Mouse (Mus musculus): ENCODE measurements around the gene Chst4. TPM values are rescaled to one million over a fixed set of nuclear protein-coding genes. Genes with fewer than 3 reads are reported as not detected.

Chst4 gene
- total and polyA plus RNA-seq, 3 experiments: not detected

GRCm38 (mm10) chr8:110074496-110074895 is 35.0 kb upstream of the Chst4 start:
- Histone ChIP-seq H3K9ac (ENCODE audit: insufficient read depth, low read depth) (no peak overlapping the region), H3K36me3 (replicated peaks in 1 of 2; ENCODE audit: control insufficient read depth in 1 of 2, insufficient read depth in 1 of 2, low read length in 1 of 2) (no peaks in the 10 kb centered on the region), H3K27me3 (replicated peaks) (no peaks in the 10 kb centered on the region), H3K4me2 (ENCODE audit: insufficient read depth, low read depth, poor library complexity, severe bottlenecking) (peak overlapping the region; percentile 69), H3K9me3 (replicated peaks; ENCODE audit: low read length) (no peaks in the 10 kb centered on the region), H3K27ac (ENCODE audit: insufficient read depth, low read depth) (no peak overlapping the region), H3K4me3 (replicated peaks in 1 of 3; ENCODE audit: low read depth in 2 of 3, low read length in 2 of 3, poor library complexity in 1 of 3) (no peak overlapping the region), H3K79me2 (replicated peaks; ENCODE audit: control insufficient read depth, extremely low read depth, insufficient read depth, poor library complexity, severe bottlenecking) (no peaks in the 10 kb centered on the region), H3K4me1 (ENCODE audit: control insufficient read depth in 1 of 2, insufficient read depth in 2 of 2) (peaks cover 8 to 15% of the 10 kb centered on the region in 2 experiments)
- in situ Hi-C loops (cut with MboI; ENCODE audit: low pct_ligation_motif_present, low pct_unique_long_range_greater_than_20kb, low sequenced_read_pairs): loop anchor here (5.0 kb wide), 1 partner anchor 107 kb away; no protein-coding TSS in a partner anchor
- TF ChIP-seq ZKSCAN1 (IDR thresholded peaks at IDR 0.05; ENCODE audit: borderline replicate concordance, low read depth, low read length) (no peak), MYC (IDR thresholded peaks at IDR 0.05; ENCODE audit: low read depth, low read length) (0 out of 2 replicates have a peak, but pooled peaks have one; percentile 16), JUN (IDR thresholded peaks at IDR 0.05; ENCODE audit: insufficient read depth, low read depth, low read length) (peak; percentile 58; the same call in 1 of the 2 replicates), TCF12 (IDR thresholded peaks at IDR 0.05; ENCODE audit: low read depth, low read length) (no peak; the same call in 1 of the 2 replicates), EP300 (IDR thresholded peaks at IDR 0.05; ENCODE audit: low read length) (no peak), MAX (IDR thresholded peaks at IDR 0.05; ENCODE audit: low read length) (0 out of 2 replicates have a peak, but pooled peaks have one; percentile 26), CHD2 (IDR thresholded peaks at IDR 0.05; ENCODE audit: low read length) (no peak), BHLHE40 (IDR thresholded peaks at IDR 0.05; ENCODE audit: low read depth, low read length) (peak; percentile 10; the same call in 1 of the 2 replicates), MXI1 (IDR thresholded peaks at IDR 0.05; ENCODE audit: low read depth, low read length) (no peak), SMC3 (IDR thresholded peaks at IDR 0.05; ENCODE audit: low read depth, low read length) (no peak), CTCF (conservative IDR thresholded peaks at IDR 0.05 in 1 of 2, IDR thresholded peaks at IDR 0.05 in 1 of 2; ENCODE audit: low read depth in 2 of 2, low read length in 2 of 2) (no peak), MEF2A (IDR thresholded peaks at IDR 0.05; ENCODE audit: borderline replicate concordance, low read depth, low read length) (peak; percentile 86), ELF1 (IDR thresholded peaks at IDR 0.05; ENCODE audit: low read depth, low read length) (no peak)
- peak; percentile 40 for DNase-seq (ENCODE audit: extremely low read depth)
- dilution Hi-C loops (cut with MboI; ENCODE audit: extremely low pct_ligation_motif_present, extremely low pct_unique_long_range_greater_than_20kb, low sequenced_read_pairs): no loop called here

- TF ChIP-seq MYC (IDR thresholded peaks at IDR 0.05; ENCODE audit: low read depth, low read length): peak; percentile 74; the same call in 1 of the 2 replicates
- TF ChIP-seq IRF4 (IDR thresholded peaks at IDR 0.05; ENCODE audit: low read depth, low read length): 0 out of 2 replicates have a peak, but pooled peaks have one; percentile 44
- peak; percentile 41; the same call in 1 of the 2 replicates for TF ChIP-seq ZC3H11A (IDR thresholded peaks at IDR 0.05; ENCODE audit: low read depth, low read length)
- 0 out of 2 replicates have a peak, but pooled peaks have one; percentile 21 for TF ChIP-seq MEF2A (IDR thresholded peaks at IDR 0.05; ENCODE audit: borderline replicate concordance, low read depth, low read length)
- TF ChIP-seq SMC3 (IDR thresholded peaks at IDR 0.05; ENCODE audit: low read depth, low read length): peak; percentile 90
- peak; percentile 87 to 97 for TF ChIP-seq CTCF (conservative IDR thresholded peaks at IDR 0.05 in 1 of 2, IDR thresholded peaks at IDR 0.05 in 1 of 2; ENCODE audit: low read depth in 2 of 2, low read length in 2 of 2)
- no peak for TF ChIP-seq KAT2A (IDR thresholded peaks at IDR 0.05; ENCODE audit: insufficient replicate concordance, low read length)
- TF ChIP-seq RAD21 (IDR thresholded peaks at IDR 0.05; ENCODE audit: low read depth, low read length): peak; percentile 93
- TF ChIP-seq MAFK (IDR thresholded peaks at IDR 0.05; ENCODE audit: insufficient replicate concordance, low read length): no peak
- no peak for TF ChIP-seq SIN3A (IDR thresholded peaks at IDR 0.05; ENCODE audit: low read length)
- no peak for TF ChIP-seq POLR2AphosphoS2 (IDR thresholded peaks at IDR 0.05; ENCODE audit: low read depth, low read length)
- TF ChIP-seq MAX (IDR thresholded peaks at IDR 0.05; ENCODE audit: low read length): peak; percentile 52
- DNase-seq (ENCODE audit: extremely low read depth): peak; percentile 73
- Histone ChIP-seq H3K4me2 (ENCODE audit: insufficient read depth, low read depth, poor library complexity, severe bottlenecking) (no peak overlapping the region), H3K36me3 (replicated peaks in 1 of 2; ENCODE audit: control insufficient read depth in 1 of 2, insufficient read depth in 1 of 2, low read length in 1 of 2) (no peaks in the 10 kb centered on the region), H3K9ac (ENCODE audit: insufficient read depth, low read depth) (no peak overlapping the region; the same call in 1 of the 2 replicates), H3K79me2 (replicated peaks; ENCODE audit: control insufficient read depth, extremely low read depth, insufficient read depth, poor library complexity, severe bottlenecking) (no peaks in the 10 kb centered on the region), H3K27ac (ENCODE audit: insufficient read depth, low read depth) (no peak overlapping the region), H3K4me1 (ENCODE audit: control insufficient read depth in 1 of 2, insufficient read depth in 2 of 2) (peaks cover 8 to 15% of the 10 kb centered on the region in 2 experiments), H3K4me3 (replicated peaks in 1 of 3; ENCODE audit: low read depth in 2 of 3, low read length in 2 of 3, poor library complexity in 1 of 3) (no peak overlapping the region), H3K9me3 (replicated peaks; ENCODE audit: low read length) (peaks cover 6% of the 10 kb centered on the region), H3K27me3 (replicated peaks) (no peaks in the 10 kb centered on the region)
- in situ Hi-C loops (cut with MboI; ENCODE audit: low pct_ligation_motif_present, low pct_unique_long_range_greater_than_20kb, low sequenced_read_pairs): loop anchor here (5.0 kb wide), 1 partner anchor 104 kb away; no protein-coding TSS in a partner anchor
- dilution Hi-C loops (cut with MboI; ENCODE audit: extremely low pct_ligation_motif_present, extremely low pct_unique_long_range_greater_than_20kb, low sequenced_read_pairs): no loop called here
Measured at GRCm38 (mm10) chr8:110071600-110071999, 32.1 kb upstream of the Chst4 start.
